Mouse (Mus musculus): ENCODE data around the gene Zc3h14. TPM values are rescaled to one million over a fixed set of nuclear protein-coding genes. Genes with fewer than 3 reads are reported as not detected.

Gene Zc3h14
- 176 and 179 TPM in 2 replicates for polyA plus RNA-seq (2014; fragmentation: Nextera tagmentation; extraction: Ambion mirVana)

DNA sequence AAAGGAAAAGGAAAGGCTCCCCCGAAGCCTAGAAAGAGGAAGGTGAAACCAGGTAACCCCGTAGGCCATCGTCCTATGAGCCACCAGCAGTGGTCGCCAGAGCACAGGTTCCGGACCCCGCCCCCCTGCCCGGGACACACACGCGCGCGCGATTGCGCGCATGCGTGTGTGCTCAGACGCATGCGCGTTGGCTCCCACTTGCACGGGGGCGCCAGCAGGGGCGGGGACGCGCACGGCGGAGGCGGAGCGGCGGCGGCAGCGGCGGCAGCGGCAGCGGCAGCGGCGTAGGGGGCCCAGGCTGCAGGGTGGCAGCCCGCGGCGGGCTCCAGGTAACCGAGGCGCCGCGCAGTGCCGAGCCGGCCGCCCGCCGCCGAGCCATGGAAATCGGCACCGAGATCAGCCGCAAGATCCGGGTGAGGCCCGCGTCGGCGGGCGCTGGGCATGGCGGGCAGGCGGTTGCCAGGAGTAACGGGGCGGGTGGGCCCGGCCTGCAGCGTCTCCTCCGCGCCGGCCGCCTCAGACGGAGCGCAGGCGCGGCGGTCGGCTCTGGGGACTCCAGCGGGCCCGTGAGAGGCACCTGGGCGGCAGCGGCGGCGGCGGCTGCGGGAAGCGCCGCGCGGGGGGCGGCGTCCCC, at the start of gene Zc3h14:
Gene Zc3h14 (plus strand): TSS at position 219 of the 634 bp plus-strand sequence.
- Histone ChIP-seq H3K4me1 (replicated peaks; ENCODE audit: control insufficient read depth, insufficient read depth, low read length) (no peaks in the 10 kb centered on the region; the same call in 1 of the 2 replicates), H3K9ac (ENCODE audit: low read length) (peak within 1 kb of the TSS; percentile 90), H3K27me3 (ENCODE audit: control insufficient read depth, insufficient read depth, low read length) (no peaks in the 10 kb centered on the region), H3K27ac (ENCODE audit: low read depth, low read length) (peak within 1 kb of the TSS; percentile 80), H3K4me2 (ENCODE audit: low read depth, low read length, severe bottlenecking) (peak within 1 kb of the TSS; percentile 72), H3K36me3 (ENCODE audit: control insufficient read depth, insufficient read depth, low read length) (no peaks in the 10 kb centered on the region), H3K4me3 (ENCODE audit: low read depth, low read length) (peak within 1 kb of the TSS; percentile 64), H3K9me3 (ENCODE audit: control insufficient read depth, low read length) (no peaks in the 10 kb centered on the region)
- peak; percentile 98 for DNase-seq (ENCODE audit: low spot score)
- under 1% methylated on average over 68 of the region's 87 CpGs for WGBS
- ATAC-seq (replicated peaks; ENCODE audit: low FRiP score): peak; percentile 92

GRCm38 (mm10) chr12:98697202-98697601, 49.6 kb upstream of the Zc3h14 start:
- no peak overlapping the region for H3K4me3 ChIP-seq (ENCODE audit: low read depth, low read length)
- H3K9me3 ChIP-seq (ENCODE audit: control insufficient read depth, low read length): no peaks in the 10 kb centered on the region
- no peak overlapping the region for H3K9ac ChIP-seq (ENCODE audit: low read length)
- DNase-seq (ENCODE audit: low spot score) (no peak), ATAC-seq (replicated peaks; ENCODE audit: low FRiP score) (no peak)
- no peaks in the 10 kb centered on the region for H3K27me3 ChIP-seq (ENCODE audit: control insufficient read depth, insufficient read depth, low read length)
- no peaks in the 10 kb centered on the region; the same call in 1 of the 2 replicates for H3K36me3 ChIP-seq (ENCODE audit: control insufficient read depth, insufficient read depth, low read length)
- no peak overlapping the region for H3K27ac ChIP-seq (ENCODE audit: low read depth, low read length)
- H3K4me1 ChIP-seq (replicated peaks; ENCODE audit: control insufficient read depth, insufficient read depth, low read length): no peaks in the 10 kb centered on the region
- no peak overlapping the region for H3K4me2 ChIP-seq (ENCODE audit: low read depth, low read length, severe bottlenecking)
- WGBS: 90% methylated on average over 5 of the region's 5 CpGs

- Histone ChIP-seq H3K4me1 (replicated peaks; ENCODE audit: control insufficient read depth, insufficient read depth, low read length) (no peaks in the 10 kb centered on the region), H3K27me3 (ENCODE audit: control insufficient read depth, insufficient read depth, low read length) (no peaks in the 10 kb centered on the region), H3K27ac (ENCODE audit: low read depth, low read length) (no peak overlapping the region), H3K4me2 (ENCODE audit: low read depth, low read length, severe bottlenecking) (no peak overlapping the region), H3K4me3 (ENCODE audit: low read depth, low read length) (no peak overlapping the region), H3K9ac (ENCODE audit: low read length) (no peak overlapping the region), H3K9me3 (ENCODE audit: control insufficient read depth, low read length) (no peaks in the 10 kb centered on the region), H3K36me3 (ENCODE audit: control insufficient read depth, insufficient read depth, low read length) (no peaks in the 10 kb centered on the region)
- WGBS: 87% methylated on average over 9 of the region's 9 CpGs
- DNase-seq (ENCODE audit: low spot score): no peak
- ATAC-seq (replicated peaks; ENCODE audit: low FRiP score): no peak
These were observed 45.2 kb upstream of the Zc3h14 start for GRCm38 (mm10) chr12:98701564-98701963.

DNA sequence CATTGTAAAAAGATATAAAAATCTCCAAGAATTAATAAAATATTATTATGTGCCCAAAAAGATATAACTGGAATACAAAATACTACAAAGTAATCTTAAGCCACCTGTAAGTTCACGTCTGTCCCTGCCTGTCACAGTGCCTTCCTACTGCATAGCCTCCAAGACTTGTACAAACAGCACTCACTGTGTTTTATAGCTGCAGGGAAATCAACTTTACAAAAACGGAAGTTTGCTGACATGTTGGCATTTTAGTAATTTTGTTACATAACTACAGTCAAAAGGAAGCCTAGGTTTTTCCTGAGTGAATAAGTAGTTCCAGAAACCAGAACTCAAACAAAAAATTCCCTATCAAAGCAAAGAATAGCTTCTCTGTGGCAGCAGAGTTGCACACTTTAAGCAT, 43.2 kb upstream of the Zc3h14 start:
- ATAC-seq (replicated peaks; ENCODE audit: low FRiP score) (no peak), DNase-seq (ENCODE audit: low spot score) (no peak)
- H3K27ac ChIP-seq (ENCODE audit: low read depth, low read length): no peak overlapping the region
- 84% methylated on average over 2 of the region's 2 CpGs for WGBS
- H3K4me2 ChIP-seq (ENCODE audit: low read depth, low read length, severe bottlenecking): no peak overlapping the region
- H3K27me3 ChIP-seq (ENCODE audit: control insufficient read depth, insufficient read depth, low read length): no peaks in the 10 kb centered on the region
- no peaks in the 10 kb centered on the region for H3K9me3 ChIP-seq (ENCODE audit: control insufficient read depth, low read length)
- no peak overlapping the region for H3K9ac ChIP-seq (ENCODE audit: low read length)
- H3K36me3 ChIP-seq (ENCODE audit: control insufficient read depth, insufficient read depth, low read length): no peaks in the 10 kb centered on the region
- no peaks in the 10 kb centered on the region for H3K4me1 ChIP-seq (replicated peaks; ENCODE audit: control insufficient read depth, insufficient read depth, low read length)
- no peak overlapping the region for H3K4me3 ChIP-seq (ENCODE audit: low read depth, low read length)

GRCm38 (mm10) chr12:98703961-98704360, 42.8 kb upstream of the Zc3h14 start:
- Histone ChIP-seq H3K27me3 (ENCODE audit: control insufficient read depth, insufficient read depth, low read length) (no peaks in the 10 kb centered on the region), H3K36me3 (ENCODE audit: control insufficient read depth, insufficient read depth, low read length) (no peaks in the 10 kb centered on the region), H3K4me1 (replicated peaks; ENCODE audit: control insufficient read depth, insufficient read depth, low read length) (no peaks in the 10 kb centered on the region), H3K9ac (ENCODE audit: low read length) (no peak overlapping the region), H3K4me3 (ENCODE audit: low read depth, low read length) (no peak overlapping the region), H3K4me2 (ENCODE audit: low read depth, low read length, severe bottlenecking) (no peak overlapping the region), H3K9me3 (ENCODE audit: control insufficient read depth, low read length) (no peaks in the 10 kb centered on the region), H3K27ac (ENCODE audit: low read depth, low read length) (no peak overlapping the region)
- ATAC-seq (replicated peaks; ENCODE audit: low FRiP score) (no peak), DNase-seq (ENCODE audit: low spot score) (no peak)
- WGBS: 76% methylated on average over 10 of the region's 10 CpGs

DNA sequence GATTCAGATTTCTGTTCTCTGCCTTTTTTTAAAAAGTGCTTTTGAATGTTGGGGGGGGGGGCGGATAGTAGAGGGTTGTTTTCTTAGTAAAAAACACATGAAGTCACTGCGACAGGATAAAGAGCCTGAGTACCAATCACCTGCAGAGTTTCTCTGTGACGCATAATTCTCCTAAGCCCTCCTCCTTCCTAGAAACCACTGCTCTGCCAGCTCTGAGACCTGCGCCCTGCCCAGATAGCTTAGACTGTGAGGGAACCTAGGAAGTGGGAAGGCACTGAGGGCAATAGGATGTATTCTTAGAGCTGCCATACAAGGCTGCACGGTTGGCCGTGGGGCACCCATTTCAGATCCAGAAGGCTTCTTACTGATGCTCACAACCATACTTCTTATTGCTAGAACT, 33.9 kb upstream of the Zc3h14 start:
- Histone ChIP-seq H3K9ac (ENCODE audit: low read length) (no peak overlapping the region), H3K4me1 (replicated peaks; ENCODE audit: control insufficient read depth, insufficient read depth, low read length) (peaks cover 2% of the 10 kb centered on the region; the same call in 1 of the 2 replicates), H3K27ac (ENCODE audit: low read depth, low read length) (no peak overlapping the region), H3K4me3 (ENCODE audit: low read depth, low read length) (no peak overlapping the region), H3K27me3 (ENCODE audit: control insufficient read depth, insufficient read depth, low read length) (no peaks in the 10 kb centered on the region), H3K36me3 (ENCODE audit: control insufficient read depth, insufficient read depth, low read length) (no peaks in the 10 kb centered on the region), H3K9me3 (ENCODE audit: control insufficient read depth, low read length) (no peaks in the 10 kb centered on the region), H3K4me2 (ENCODE audit: low read depth, low read length, severe bottlenecking) (no peak overlapping the region)
- WGBS: 67% methylated on average over 6 of the region's 6 CpGs
- no peak for DNase-seq (ENCODE audit: low spot score)
- no peak for ATAC-seq (replicated peaks; ENCODE audit: low FRiP score)

- H3K36me3 ChIP-seq (ENCODE audit: control insufficient read depth, insufficient read depth, low read length): no peaks in the 10 kb centered on the region
- peaks cover 2% of the 10 kb centered on the region; the same call in 1 of the 2 replicates for H3K4me1 ChIP-seq (replicated peaks; ENCODE audit: control insufficient read depth, insufficient read depth, low read length)
- H3K9me3 ChIP-seq (ENCODE audit: control insufficient read depth, low read length): no peaks in the 10 kb centered on the region
- DNase-seq (ENCODE audit: low spot score) (no peak), ATAC-seq (replicated peaks; ENCODE audit: low FRiP score) (no peak)
- no peak overlapping the region for H3K4me2 ChIP-seq (ENCODE audit: low read depth, low read length, severe bottlenecking)
- no peak overlapping the region for H3K27ac ChIP-seq (ENCODE audit: low read depth, low read length)
- 55% methylated on average over 7 of the region's 7 CpGs for WGBS
- no peaks in the 10 kb centered on the region for H3K27me3 ChIP-seq (ENCODE audit: control insufficient read depth, insufficient read depth, low read length)
- H3K9ac ChIP-seq (ENCODE audit: low read length): no peak overlapping the region
- no peak overlapping the region for H3K4me3 ChIP-seq (ENCODE audit: low read depth, low read length)
These were observed 33.1 kb upstream of the Zc3h14 start for GRCm38 (mm10) chr12:98713621-98714103.

DNA sequence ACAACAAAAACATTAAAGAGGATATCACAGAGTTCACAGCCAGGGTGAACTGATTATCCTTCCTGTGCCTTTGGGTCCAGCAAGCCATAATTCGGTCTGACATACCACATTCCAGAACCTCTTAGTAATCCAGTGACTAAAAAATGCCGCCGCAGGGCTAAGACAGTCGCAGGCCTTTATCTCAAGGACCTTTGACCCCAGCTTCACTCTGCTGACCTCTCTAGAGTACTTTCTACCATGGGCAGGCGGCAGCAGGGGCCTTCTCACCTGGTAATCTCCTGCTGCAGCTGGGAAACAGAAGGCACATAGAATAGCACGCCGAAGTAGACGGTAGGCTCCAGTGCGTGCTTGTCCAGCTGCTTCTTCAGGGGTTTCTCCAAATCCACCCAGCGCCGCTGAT, 32.0 kb upstream of the Zc3h14 start:
- ATAC-seq (replicated peaks; ENCODE audit: low FRiP score): no peak
- DNase-seq (ENCODE audit: low spot score): no peak
- Histone ChIP-seq H3K4me2 (ENCODE audit: low read depth, low read length, severe bottlenecking) (no peak overlapping the region), H3K4me3 (ENCODE audit: low read depth, low read length) (no peak overlapping the region), H3K9me3 (ENCODE audit: control insufficient read depth, low read length) (no peaks in the 10 kb centered on the region), H3K9ac (ENCODE audit: low read length) (no peak overlapping the region), H3K4me1 (replicated peaks; ENCODE audit: control insufficient read depth, insufficient read depth, low read length) (peaks cover 2% of the 10 kb centered on the region; the same call in 1 of the 2 replicates), H3K27me3 (ENCODE audit: control insufficient read depth, insufficient read depth, low read length) (no peaks in the 10 kb centered on the region), H3K36me3 (ENCODE audit: control insufficient read depth, insufficient read depth, low read length) (no peaks in the 10 kb centered on the region), H3K27ac (ENCODE audit: low read depth, low read length) (no peak overlapping the region)
- WGBS: 16% methylated on average over 11 of the region's 11 CpGs

GRCm38 (mm10) chr12:98716142-98716541, 30.6 kb upstream of the Zc3h14 start:
- Histone ChIP-seq H3K36me3 (ENCODE audit: control insufficient read depth, insufficient read depth, low read length) (no peaks in the 10 kb centered on the region), H3K4me1 (replicated peaks; ENCODE audit: control insufficient read depth, insufficient read depth, low read length) (peaks cover 2% of the 10 kb centered on the region; the same call in 1 of the 2 replicates), H3K4me3 (ENCODE audit: low read depth, low read length) (no peak overlapping the region), H3K27me3 (ENCODE audit: control insufficient read depth, insufficient read depth, low read length) (no peaks in the 10 kb centered on the region), H3K9ac (ENCODE audit: low read length) (no peak overlapping the region), H3K9me3 (ENCODE audit: control insufficient read depth, low read length) (no peaks in the 10 kb centered on the region), H3K4me2 (ENCODE audit: low read depth, low read length, severe bottlenecking) (no peak overlapping the region), H3K27ac (ENCODE audit: low read depth, low read length) (no peak overlapping the region)
- ATAC-seq (replicated peaks; ENCODE audit: low FRiP score) (no peak), DNase-seq (ENCODE audit: low spot score) (no peak)
- WGBS: 96% methylated on average over 2 of the region's 2 CpGs

All from forebrain, embryonic 11.5 days (tissue).